Mouse (Mus musculus) inflammation-experienced regulatory T-cells, adult 6 months (primary cell): ENCODE results near the gene Taok3. TPM values are rescaled to one million over a fixed set of nuclear protein-coding genes. Genes with fewer than 3 reads are reported as not detected.

ENCODE experiments used
- ATAC-seq: one replicate; pipeline ENCODE4 v1.8.0; 2017
- polyA plus RNA-seq, 3 experiments: library from polyadenylated mRNA; unstranded; fragments of 100-300 nt; shearing (Covaris generic); gene quantifications; one replicate each; pipeline ENCODE4 v1.2.1; 2017

The Taok3 gene
- polyA plus RNA-seq, 3 experiments from 2014 or later, result 115 to 147 (median 144) TPM

DNA sequence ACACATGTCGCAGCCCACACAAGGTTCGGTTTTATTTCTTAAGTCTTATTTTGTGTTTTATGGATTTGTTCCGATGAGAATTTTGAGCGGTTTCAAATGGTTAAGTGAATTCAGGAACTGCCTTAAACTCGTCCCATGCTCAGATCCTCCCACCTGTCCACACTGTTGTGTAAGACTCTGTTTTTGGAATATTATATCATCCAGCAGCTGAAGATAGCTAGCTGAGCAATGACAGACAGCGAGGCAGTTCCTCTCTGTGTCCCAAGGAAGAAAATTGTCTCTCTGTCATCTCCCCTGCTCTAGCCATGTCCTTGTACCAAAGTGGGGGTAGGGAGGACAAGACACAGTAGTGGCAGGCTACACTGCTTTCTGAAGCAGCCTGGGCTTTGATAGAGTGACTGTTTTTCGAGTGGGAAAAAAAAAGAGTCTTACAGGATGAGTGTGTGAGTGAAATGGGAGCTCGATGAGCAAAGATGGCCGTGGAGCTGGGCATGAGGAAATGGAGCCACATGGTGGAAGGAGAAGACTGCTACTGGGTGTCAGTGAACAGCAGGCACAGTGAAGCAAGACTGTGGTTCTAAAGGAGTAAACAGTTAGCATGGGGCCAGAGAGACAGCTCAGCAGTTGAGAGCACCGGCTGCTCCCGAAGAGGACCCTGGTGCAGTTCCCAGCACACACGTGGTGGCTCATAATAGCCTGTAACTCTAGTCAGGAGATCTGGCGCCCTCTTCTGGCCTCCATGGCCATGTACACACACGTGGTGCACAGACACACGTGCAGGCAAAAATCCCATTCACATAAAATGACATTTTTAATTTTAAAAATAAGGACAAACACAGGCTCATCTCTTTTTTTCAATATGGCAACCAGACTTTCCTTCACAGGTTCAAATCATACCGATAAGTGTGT is 27.5 kb downstream of the Taok3 start:
- ATAC-seq, result no peak

DNA sequence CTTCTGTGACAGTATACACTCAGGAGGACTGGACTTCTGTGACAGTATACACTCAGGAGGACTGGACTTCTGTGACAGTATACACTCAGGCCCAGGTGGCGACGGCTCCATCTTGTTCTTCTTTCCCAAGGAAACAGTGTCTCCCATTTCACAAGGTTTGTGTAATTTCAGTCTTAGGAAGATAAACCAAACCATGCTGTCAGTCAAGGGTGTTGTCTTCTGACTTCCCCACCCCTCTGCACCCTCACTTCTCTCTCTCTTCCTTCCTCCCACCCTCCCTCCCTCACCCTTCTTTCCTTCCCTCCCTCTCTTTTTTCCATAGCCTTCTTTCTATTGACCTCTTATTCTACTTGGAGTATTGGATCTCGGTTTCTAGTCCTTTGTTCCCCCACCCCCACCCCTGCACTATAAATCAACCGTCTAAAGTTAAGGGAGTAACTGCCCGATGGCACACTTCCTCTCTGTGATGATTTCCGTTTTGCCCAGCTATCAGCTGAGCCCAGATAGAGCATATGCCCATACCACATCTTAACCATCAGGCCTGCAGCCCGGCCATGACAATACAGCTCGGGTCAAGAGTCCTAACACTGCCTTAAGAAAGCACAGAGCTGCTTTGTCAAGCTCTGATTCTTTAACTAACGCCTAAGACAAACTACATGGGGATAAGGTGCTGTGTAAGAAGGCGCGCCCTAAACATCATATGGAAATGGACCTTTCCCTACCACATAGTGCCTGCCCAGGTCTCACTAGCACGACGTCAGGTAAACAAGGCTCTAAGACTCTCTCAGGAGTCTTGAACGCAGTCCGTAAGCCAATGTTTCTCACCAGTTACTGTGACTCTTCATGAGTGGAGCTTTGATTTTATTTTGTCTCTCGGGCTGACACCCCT is 29.4 kb downstream of the Taok3 start:
- no peak for ATAC-seq

DNA sequence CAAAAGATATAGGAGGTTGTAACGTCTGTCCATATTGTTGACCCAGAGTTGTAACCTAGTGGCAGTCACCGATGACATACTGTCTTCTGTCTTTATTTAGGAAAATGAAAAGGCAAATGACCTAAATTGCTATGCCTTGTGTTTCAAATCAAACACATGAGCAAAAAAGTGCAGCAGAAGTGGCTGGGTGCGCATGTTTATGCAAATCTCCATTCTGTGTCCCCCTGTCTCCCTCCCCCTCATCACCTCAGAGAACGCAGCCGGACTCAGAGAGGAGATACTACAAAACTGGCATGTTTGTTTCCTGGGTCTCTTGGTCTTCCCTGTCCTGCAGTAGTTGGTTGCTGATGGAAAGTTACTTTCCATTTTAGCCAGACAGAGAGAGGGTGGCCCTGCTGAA is 30.1 kb downstream of the Taok3 start:
- no peak for ATAC-seq

DNA sequence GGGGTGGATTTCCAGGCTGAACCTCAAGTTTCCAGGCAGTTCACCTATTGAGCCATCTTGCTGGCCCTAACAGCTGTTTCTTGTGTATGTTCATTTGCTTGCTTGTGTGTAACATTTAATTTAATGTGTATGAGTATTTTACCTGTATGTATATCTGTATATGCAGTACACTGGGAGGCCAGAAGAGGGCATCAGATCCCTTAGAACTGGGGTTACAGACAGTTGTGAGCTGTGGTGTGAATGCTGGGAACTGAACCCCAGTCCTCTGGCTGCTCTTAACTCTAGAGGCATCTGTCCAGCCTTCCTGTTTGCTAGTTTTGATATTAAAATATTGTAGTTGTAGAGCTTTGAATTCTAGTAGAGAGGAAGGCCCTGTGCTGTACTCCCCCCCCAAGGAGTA is 33.0 kb downstream of the Taok3 start:
- no peak for ATAC-seq

DNA sequence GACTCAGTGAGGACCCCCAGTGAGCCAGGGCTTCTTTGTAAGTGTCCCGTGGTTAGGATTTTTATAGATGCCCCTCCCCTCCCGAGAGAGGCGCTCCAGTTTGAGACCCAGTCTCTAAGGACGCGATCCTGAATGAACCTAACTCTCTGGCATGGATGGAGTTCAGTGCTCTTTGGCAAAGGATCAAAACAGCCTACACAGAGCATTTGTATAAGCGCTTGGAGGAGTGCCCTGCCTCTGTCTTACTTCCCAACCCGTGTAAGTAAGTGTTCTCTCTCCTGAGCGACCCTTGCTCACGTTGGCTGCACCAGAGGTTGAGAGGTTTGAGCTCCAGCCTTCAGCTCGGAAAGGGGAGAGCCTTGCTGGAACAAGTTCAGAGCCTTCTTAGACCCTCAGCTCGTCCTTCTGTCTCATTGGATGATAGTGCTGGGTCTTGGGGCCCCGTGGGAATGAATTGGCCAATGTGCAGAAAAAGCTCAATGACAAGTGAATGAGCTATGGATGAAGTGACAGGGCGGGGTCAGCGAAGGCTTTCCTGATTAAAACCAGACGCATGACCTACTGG is 33.7 kb downstream of the Taok3 start:
- no peak for ATAC-seq

DNA sequence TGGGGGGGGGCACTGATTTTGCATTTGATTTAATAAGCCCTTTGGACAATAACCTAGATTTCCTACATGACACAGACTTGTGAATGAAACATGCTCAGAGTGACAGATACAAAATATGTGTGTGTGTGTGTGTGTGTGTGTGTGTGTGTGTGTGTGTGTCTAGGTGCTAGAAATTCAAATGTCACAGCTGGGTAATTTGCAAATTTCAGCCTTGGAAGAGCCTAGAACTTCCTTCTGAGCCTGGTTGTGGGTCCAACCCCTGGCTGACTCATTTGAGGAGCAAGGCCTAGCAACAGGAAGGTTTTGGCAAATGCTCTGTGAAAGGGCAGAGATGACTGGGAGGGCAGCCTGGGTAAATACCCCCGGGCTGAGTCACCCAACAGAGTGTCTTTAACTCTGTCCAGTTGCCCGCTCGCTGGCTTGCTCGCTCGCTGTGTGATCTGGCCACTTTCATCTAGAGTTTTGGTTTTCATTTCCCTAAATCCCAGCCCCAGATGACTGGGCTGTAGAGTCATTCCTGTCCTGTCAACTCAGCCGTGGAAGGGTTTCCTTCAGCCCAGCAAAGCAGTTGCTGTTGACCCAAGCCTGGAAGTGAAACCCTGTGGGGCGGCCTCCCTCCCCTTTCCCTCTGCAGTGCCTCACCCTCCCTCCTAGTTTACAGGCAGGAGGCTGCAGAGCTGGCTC is 38.5 kb downstream of the Taok3 start:
- no peak for ATAC-seq

DNA sequence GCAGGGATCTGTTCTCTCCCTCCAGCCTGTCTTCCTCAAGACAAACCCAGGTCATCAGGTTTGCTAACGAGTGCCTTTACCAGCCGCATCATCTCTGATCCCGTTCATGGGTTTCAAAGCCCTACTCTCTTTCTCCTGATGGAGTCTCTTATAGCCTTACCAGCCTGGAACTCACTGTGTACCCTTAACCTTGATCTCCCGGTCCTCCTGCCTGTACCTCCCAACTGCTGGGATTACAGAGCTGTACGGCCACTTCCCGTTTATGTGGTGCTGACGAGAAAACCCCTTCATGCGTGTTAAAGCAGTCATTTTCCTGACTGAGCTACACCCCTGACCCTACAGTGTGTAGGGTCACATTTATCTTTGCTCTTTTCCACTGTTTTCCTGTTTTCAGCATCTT is 39.4 kb downstream of the Taok3 start:
- ATAC-seq, result no peak

DNA sequence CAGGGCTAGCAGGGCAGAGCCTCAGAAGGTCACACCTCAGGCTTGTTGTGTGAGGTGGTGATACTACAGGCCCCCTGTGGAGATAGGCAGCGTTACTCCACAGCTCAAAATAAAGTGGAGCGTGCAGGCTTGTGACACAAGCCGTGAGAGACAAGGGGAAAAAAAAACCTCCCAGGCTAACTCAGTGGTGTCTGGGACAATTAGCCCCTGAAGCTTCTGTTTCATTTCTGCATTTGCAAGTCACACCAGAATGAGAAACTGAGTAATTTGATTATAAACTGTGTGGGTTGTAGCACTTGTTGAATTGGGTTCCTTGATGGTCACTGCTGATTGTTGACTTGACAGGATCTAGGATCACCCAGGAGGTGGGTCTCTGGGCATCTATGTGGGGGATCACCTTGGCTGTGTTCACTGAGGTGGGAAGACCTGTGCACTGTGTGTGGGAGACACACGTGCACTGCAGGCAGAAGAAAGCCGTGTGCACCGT is 39.9 kb downstream of the Taok3 start:
- no peak for ATAC-seq

DNA sequence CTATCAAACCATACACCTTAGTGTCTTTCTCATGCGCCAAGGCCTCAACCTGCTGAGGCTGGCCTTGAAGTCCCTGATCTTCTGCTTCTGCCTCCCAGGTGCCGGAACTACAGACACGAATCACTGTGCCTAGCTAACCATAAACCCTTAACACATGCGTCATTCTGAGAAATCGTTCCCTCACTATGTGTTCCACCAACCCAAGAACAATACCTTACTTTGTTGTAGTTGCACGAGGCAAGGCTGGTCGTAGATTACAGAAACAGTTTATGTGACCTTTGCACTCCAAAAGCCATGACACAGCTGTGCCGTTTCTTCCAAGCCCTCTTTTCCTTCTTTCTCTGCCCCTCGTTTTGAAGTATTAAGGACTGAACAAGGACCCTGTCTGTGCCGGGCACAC is 40.6 kb downstream of the Taok3 start:
- no peak for ATAC-seq

DNA sequence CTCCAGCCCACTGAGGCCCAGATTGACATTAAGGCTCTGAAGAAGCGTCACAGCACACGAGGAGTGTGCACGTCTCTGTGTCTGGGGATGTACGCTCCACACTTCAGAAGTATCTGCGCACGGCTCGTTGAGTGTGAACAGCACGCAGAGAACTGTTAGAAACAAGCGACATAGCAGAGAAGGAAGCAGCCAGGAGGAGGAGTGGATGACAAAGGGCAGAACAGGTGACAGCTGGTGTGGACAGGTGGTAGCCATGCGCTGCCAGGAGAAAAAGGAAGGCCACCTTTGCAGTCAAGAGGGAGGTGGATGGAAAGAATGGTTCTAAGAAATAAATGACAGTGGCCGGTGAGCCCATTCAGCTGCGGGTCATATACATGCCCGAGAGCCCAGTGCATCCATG is 43.9 kb downstream of the Taok3 start:
- no peak for ATAC-seq

DNA sequence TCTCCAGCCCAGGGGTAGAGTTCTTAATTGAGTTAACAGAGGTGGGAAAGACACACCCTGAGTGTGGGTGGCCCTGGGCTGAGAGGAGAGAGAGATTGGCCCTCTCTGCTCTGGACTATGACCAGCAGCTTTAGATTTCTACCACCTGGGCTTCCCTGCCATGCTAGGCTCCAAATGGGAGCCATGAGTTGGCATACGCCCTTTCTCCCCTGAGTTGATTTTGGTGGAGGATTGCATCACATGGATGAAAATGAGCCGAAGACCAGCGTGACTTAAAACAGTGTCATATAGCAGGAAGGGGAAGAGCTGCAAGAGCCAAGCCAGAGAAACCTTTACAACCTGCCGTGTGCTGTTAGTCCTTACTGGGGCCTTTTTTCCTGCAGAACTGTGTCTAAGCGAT is 44.6 kb downstream of the Taok3 start:
- no peak for ATAC-seq

DNA sequence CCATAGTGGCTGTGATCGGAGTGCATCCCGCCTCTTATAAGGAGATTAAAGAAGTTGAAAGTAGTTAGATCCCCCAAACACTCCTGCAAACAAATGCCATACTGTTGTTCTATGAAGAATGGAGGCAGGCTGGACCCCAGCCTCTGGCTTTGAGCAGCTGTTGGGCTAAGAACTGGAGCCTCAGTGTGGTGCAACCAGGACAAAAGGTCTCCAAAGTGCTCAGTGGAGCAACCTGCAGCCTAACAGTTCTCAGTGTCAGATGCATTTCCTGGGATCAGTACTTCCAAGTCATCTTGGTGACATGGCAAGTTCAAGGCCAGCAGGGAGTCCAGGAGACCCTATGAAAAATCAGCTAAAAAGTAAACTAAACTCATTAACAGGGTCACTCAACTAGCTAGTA is 45.0 kb downstream of the Taok3 start:
- no peak for ATAC-seq

DNA sequence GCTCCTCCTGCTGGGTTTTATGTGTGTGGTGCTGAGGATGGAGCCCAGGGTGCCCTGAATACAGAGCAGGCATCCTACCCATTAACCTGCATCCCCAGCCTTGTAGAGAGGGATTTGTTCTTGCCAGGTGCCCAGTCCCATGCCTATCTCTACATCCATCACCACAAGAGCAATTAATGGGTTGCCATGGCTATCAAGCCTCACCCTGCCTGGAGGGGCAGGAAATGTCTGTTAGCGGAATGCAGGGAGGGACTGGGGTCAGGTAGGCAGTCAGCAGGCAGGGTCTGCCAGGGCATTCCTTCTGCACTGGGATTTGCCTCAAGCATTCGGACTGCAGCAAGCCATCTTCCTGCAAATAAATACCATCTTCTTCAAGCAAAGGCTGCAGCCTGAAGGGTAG is 46.0 kb downstream of the Taok3 start:
- no peak for ATAC-seq

DNA sequence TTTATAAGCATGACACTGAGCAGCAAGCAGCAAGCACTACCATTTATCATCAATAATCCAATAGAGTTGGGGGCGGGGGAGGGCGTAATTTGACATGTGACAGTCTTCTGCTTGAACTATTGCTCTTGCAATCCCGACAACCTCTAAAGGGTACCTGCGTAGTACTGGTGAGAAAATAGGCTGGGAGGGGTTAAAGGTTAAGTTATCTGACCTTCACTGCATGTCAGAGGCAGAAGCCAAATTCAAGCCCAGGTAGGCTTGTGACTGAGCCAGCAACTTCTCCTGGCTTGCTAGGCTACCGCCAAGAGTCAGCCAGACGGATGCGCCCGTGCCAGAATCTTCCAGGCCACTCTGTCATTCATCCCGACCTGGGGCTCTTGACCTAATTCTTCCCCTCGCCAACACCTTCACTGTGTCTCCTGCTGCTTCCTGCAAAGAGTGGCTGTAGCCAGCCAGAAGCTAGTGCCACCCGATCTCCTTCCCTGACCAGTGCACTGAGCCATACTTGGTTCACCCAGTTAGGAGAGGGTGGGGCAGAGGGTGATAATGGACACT is 47.0 kb downstream of the Taok3 start:
- ATAC-seq, result no peak

DNA sequence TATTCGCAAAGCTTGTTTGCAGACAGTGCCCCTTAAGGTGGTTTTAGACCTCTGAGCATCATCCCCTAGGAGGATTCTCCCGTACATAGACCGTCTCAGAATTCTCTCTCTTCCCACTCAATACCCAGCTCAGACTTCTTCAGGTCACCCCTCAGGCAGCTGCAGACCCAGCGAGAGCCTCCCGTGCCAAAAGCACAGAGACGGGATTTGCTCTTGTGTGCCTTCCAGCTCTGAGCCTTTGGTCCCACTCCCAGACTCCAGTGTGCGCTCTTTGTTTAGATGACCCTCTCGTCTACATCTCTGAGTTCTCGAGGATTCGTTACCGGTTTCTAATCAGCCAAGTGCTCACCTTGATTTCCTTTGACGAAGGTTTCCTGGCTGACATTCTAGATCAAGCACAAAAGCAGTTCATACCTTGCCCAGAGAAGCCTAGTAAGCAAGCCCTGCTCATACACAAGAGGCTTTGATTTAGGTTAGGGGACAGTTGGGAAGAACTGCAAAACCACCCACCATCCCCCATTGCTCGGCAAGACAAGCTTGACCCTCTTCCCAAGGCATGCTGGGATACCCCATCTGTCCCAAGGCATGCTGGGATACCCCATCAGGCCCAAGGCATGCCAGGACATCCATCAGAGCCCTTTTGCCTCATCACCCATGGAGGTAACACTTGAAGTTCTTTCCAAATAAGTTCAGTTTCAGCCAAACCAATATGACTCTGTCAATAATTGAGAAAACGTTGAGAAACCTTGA is 48.6 kb downstream of the Taok3 start:
- no peak for ATAC-seq

DNA sequence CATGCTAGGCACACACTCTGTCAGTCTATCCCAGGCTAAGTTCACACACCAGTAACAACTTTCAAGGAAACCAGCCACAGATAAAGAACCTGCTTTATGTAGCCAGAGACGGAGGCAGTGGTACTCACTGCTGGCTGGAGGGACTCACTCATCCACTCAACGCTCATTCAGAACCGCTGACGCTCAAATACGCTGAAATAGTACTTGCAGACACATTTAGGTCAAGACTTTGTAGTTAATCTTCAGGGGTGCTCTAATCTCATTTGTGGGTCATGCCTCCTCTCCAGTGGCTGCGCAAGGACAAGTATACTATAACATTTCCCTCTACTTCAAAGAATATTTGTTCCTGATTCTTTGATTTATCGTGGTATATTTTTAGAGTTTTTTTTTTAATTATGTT is 54.1 kb downstream of the Taok3 start:
- ATAC-seq, result no peak

DNA sequence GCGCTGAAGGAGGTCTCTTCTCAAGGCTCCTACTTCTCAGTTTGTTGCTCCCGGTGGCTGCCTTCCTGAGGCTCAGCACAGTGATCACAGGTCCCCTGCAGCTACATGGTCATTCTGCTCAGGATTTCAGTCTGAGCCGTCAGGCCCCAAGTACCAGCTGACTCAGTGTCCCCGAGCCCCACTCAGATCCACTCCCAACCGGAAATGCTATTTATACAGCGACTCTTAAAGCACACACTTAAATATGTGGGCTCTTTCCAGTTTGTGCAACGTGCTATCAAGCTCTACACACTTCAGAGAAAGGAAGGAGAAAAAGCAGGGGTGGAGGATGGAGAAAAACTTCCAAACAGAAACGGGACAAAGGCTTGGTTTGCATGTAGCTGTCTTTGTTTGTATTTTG is 56.0 kb downstream of the Taok3 start:
- no peak for ATAC-seq

DNA sequence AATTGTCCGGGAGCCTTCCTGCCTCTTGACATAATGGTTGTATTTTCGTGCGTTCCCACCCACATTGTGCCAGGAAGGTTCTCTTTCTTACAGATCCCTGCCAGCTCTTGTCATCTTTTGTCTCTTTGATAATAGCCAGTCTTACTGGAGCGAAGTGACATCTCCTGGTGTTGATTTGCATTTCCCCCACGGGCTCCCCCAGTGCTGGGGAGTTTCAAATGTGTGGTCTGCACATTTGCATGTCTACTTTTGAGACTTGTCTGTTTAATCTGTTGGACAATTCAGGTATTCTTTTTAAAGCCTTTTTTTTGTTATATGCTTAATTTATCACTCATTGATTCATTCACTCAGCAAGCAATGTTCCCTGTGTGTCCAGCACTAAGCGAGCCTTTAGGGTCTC is 58.1 kb downstream of the Taok3 start:
- no peak for ATAC-seq

DNA sequence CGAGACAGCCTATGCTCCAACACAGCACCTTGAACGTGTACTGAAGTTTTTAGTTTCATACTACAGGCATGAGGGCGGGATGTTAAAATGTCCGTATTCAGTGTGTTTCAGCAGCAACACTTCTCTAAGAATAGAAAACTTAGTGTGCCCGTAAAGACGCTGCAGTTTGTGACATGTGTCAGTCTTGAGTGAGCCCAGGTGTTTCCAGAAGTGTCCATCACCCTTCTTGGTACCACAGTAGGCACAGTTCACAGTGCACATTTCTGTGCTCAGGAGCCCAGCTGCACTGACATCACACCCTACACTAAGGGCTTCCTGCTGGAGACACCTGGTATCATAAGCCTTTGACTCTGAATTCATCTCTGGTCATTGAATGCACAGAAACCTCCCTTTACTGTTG is 58.6 kb downstream of the Taok3 start:
- ATAC-seq, result no peak

DNA sequence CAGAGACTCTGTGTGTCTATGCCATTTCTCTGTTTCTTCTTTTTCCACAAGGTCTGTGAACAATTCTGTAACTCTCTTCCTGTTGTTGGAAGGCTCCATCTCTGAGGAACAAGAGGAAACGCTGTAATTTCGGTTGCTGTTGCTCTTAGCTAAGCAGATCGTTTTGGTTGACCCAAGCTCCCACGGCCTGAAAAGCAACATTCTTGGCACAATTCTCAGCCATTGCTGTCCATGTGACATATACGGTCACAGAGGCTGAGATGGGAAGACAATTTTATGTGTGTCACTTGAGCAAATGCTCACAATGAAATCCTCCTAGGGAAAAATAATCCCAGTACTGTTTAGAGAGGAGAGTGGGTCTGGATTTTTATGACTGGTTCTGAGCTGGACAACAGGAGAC is 62.0 kb downstream of the Taok3 start:
- no peak for ATAC-seq

DNA sequence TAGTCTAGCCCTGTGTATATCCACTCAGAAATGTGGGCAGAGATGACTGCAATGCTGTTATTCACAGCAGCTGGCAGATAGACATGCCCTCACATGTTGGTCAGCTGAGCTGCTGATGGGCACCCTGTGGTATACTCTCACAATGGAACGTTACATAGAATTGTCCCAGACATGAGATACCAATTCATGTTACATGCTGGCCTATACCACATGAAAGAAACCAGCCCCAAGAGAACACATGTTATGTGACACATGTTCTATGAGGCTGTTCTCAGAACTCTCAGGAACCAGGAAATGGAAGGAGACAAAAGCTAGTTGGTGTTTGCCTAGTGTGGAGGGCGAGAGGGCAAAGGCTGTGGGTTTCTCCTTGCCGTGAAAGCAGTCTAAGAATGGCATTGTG is 62.5 kb downstream of the Taok3 start:
- ATAC-seq, result no peak

DNA sequence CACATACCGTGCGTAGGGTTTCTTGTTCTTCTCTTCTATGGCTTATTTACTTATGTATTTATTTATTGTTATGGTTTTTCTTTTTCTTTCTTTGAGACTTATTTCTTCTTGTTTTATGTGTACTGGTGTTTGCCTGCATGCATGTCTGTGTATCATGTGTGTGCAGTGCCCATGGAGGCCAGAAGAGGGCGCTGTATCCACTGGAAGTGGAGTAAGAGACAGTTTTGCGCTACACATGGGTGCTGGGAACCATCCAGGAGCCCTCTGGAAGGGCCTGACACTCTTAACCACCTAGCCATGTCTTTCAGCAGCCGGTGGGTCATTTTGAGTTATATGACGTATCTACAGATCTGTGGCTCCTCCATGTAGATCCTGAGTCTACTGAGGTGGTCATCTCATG is 64.9 kb downstream of the Taok3 start:
- ATAC-seq, result no peak
